Mouse (Mus musculus) activated CD4-positive, CD25-positive, alpha-beta regulatory T cell (primary cell): ENCODE results near the gene Ino80b. TPM values are rescaled to one million over a fixed set of nuclear protein-coding genes. Genes with fewer than 3 reads are reported as not detected.

Experiments used
- polyA plus RNA-seq, 2 experiments: library from polyadenylated mRNA; unstranded; fragments of 100-300 nt; shearing (Covaris generic); gene quantifications; one replicate each; pipeline ENCODE4 v1.2.1; 2017

Gene Ino80b
- polyA plus RNA-seq: 10 to 100 TPM; 38.5 to 41.6 TPM

DNA sequence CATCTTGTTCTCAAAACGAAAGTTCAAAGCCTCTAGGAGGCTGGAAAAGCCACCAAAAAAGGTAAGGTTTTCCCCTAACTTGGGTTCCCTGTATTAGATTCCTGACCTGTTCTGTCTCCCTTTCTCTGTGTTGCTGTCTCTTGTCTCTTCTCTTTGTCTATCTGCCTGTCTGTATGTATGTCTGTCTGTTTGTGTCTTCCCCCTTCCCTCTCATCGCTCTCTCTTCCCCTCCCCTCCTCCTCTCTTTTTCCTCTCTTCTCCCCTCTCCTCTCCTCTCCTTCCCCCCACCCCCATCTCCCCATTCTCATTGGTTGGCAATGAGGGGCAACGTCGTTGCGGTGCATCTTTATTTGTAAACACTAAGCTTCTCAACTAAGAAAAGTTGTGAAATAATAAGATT is at the start of gene Ino80b:
TSS of gene Ino80b (minus strand) at position 101 of the 400 bp plus-strand sequence.

DNA sequence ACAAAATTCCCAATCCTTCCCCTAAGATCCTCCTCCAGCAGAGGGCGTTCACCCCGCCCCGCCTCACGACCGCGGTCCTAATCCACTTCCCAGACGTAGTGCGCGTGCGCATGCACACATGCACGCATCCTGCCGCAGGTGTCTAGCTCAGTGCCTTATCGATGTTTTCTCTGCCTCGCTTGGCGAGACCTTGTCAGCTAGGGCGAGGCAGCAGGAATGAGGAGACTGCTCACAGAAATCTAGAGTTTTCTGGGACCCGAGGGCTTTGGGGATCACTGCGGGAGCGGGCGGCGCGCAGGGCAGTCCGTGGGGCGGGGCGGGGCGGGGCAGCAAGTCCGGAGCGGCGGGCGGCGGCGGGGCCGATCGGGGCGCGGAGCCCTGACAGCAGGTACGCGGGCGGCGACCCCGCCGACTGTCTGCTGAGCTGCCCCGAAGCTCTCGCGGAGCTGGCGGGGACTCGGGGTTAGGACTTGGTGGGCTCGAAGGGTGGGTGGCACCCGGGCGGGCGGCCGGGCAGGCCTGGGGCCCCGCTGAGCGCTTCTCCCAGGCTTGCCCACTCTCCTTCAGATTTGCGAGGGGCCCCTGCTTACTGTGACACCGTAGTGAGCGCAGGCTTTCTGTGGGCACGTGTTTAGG is 40.5 kb upstream of the Ino80b start, which contains the start of gene Dctn1:
TSS of gene Dctn1 (plus strand) at position 314 of the 636 bp plus-strand sequence.

DNA sequence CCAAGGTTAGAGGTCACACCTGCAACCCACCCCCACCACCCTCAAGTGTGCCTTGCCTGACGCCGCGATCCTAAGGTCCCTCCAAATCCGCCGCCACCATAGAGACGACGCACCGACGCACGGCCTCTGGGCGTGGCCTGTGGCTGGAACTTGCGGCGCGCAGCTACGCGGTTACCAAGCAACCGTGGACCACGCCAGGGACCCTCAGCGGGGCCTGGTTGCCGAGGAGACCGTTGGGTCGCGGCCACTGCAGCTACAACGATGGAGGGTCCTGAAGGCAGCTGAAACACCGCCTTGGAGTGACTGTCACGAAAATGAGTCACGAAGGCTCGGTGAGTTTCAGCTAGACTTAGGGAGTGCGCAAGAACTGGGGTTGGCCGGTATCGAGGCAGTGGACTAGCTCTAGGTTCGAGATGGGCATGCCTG is 31.0 kb upstream of the Ino80b start, which contains the start of the genes Wdr54 and 1700003E16Rik:
TSS of gene Wdr54 (minus strand) at position 139 of the 426 bp plus-strand sequence.
TSS of gene 1700003E16Rik (plus strand) at position 146 of the 426 bp plus-strand sequence.

DNA sequence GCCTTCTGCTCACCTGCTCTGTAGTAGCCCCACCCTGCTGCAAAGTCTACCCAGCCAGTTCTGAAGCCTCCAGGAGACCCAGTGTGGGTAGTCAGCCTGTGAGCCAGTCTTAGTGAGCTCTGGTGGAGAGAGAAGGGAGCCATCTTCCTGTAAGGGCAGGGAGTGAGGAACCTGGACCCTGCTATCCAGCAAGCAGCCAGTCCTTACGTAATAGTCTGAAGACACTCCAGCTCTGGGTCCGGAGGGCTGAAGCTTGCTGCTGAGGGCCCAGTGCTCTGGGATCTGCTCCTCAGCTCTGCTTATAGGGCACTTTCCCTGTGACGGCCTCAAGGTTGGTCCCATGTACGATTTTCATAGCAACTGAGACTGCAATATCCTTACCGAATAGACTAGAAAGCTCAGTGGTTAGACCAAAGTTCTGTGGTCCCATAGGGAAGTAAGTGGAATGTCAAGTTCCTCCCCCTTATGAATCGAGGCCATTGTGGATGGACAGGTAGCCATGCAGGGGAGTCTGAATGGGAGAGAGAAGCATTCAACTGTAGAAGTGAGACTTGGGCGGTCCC is 9.8 kb upstream of the Ino80b start, which contains the start of gene Rtkn:
TSS of gene Rtkn (plus strand) at position 513 of the 563 bp plus-strand sequence.

DNA sequence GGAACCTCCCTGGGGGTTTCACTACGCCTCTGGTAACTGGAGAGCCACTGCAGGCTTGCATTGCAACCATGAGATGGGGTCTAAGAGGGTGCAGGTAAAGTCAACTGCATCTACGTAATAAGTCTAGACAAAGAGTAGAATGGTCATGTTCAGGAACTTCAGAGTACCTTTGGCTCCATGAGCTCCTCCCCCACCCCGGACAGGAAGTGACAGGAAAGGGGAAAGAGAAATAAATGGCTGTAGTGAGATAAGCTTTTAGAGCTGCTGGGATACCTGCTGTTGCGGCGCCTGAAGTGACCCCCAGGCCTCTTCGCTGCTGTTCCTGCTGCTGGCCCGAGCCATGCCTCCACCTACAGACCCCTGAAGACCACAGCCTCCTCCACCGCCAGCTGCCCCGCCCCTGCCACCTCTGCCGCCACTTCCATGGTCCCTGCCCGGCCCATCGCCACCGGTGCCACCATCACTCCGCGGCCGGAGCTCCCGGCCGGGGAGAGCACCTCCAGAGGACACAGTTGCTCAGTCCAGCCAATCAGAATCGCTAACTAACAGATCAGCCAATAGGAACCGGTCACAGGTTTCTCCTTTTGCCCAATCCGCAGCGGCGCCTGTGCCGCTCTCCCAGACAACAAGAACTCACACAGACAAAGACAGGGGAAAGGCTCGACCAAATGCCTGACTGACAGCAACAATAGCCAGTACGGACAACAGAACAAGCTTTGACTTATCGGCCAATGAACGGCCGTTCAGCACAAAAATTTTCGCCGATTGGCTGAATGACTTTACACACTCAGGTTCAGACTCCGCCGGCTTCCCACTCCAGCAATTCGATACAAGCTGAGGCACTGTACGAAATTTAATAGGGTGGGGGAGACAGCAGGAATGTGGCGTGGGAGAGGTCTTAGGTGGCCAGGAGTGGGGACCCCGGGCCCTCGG is 4.0 kb downstream of the Ino80b start, which contains the start of gene Wbp1:
TSS of gene Wbp1 (minus strand) at position 630 of the 933 bp plus-strand sequence.

DNA sequence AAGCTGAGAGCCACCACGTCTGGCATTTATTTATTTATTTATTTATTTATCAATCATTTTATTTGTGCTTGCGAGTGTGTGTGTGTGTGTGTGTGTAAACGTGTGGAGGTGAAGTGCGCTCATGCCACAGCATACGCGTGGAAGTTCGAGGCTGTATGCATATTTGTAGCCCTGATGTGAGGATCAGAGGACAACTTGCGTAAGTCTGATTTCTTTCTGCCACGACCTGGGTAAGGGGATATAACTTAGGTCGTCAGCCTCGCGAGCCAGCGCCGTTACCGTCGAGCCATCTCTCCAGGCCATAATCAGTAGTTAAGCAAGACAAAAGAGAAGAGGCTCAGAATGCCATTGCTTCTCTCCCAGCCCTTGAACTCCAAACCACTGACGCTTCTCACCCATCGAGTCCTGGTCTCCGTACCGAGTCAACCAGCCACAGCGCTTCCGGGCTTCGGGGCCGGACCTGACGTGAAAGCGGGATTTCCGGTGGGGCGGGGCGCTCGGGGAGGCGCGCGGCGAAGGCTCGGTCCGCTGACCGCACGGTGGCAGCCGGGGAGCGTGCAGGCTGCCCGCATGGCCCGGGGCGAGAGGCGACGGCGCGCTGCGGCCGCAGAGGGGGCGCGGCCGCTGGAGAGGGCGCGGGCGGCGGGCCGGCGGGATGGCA is 10.1 kb downstream of the Ino80b start, which contains the start of gene Mogs:
TSS of gene Mogs (plus strand) at position 486 of the 661 bp plus-strand sequence.

DNA sequence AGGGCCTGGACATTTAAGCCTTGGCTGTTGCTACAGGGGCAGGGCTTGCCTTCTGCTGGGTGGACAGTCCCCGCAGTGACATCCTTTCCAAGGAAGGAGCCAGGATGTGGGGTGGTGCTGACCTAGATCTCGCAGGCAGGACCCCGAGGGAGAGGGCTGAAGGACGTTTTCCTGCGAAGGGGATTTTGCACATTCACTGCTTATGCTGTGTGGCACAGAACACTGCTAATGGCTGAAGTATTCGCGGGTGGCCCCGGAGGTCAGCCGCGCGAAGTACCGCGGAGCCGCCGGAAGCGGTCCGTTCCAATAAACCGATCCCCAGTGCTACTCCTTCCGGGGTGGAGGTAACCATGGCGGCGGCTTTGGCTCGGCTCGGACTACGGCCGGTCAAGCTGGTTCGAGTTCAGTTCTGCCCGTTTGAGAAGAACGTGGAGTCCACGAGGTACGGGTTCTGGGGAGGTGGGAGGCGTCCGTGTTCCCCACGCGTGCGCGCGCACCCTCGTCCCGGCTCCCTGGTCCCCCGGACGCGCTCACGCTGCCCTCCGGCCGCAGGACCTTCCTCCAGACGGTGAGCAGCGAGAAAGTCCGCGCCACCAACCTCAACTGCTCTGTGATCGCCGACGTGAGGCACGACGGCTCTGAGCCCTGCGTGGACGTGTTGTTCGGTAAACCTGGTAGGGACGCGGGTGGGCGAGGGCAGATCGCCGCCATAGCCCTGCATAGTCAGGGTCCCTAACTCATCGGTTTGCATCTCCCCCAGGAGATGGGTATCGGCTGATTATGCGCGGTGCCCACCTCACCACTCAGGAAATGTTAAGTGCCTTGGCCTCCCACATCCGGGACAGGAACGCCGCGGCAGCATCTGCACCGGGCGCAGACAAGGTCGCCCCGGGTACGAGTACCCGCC is 16.2 kb downstream of the Ino80b start, which contains the start of gene Mrpl53:
TSS of gene Mrpl53 (plus strand) at position 279 of the 907 bp plus-strand sequence.

DNA sequence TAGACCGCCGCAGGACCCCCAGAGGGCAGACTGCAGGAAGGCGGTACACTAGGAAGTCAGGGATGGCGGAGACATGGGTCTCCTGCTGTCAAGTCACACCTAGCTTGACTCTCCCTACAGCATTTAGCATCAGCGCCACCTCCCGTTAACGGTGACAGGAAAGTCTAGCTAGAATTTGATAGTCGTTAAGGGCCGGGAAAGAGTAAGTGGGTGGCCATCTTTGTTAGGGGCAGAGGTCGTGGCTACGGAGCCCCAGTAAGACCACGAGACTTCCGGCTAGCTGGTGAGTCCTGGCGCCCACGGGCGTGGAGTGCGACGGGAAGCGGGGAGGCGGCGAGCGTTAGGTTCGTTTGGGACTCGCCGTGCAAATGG is 23.9 kb downstream of the Ino80b start, which contains the start of the genes Ccdc142 and Gm42688:
TSS of gene Ccdc142 (plus strand) at position 286 of the 372 bp plus-strand sequence.
TSS of gene Gm42688 (plus strand) at position 302 of the 372 bp plus-strand sequence.

DNA sequence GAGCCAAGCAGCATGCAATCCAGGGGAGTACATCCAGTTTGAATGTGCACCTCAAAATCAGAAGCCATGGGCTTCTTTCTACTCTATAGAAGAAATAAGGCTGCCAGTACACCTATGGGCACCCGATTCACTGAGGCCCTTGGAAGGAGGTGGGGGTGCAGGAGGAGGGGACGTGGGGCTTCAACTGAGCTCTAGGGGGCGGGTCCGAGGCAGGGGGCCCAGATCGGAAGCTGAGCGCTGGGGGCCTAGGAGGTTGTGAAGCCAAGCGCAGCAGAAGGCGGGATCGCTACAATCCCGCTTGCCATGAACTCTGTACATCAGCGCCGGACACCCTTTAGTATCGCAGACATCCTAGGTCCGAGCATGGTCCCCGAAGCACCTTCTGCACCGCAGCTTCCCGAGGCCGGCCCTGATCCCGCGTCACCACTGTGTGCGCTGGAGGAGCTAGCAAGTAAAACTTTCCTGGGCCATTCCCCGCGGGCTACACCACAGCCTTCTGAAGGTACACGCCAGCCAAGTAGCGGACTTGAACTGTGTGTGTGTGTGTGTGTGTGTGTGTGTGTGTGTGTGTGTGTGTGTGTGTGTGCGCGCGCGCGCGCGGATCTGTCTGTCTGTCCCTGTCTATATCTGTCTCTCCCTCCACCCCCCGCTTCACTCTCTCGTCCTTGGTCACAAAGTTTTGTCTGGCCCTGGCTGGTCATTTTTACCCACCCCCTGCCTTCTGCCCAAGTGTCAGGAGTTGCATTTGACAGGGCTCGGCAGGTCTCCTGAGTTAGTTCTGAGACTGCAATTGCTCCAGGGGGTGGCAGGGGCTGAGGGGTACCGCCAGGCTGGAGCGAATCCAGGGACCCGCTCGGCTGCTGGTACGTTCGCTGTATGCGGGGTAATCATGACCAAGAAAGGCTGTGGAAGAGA is 38.9 kb downstream of the Ino80b start, which contains the start of gene Lbx2:
TSS of gene Lbx2 (plus strand) at position 247 of the 915 bp plus-strand sequence.

DNA sequence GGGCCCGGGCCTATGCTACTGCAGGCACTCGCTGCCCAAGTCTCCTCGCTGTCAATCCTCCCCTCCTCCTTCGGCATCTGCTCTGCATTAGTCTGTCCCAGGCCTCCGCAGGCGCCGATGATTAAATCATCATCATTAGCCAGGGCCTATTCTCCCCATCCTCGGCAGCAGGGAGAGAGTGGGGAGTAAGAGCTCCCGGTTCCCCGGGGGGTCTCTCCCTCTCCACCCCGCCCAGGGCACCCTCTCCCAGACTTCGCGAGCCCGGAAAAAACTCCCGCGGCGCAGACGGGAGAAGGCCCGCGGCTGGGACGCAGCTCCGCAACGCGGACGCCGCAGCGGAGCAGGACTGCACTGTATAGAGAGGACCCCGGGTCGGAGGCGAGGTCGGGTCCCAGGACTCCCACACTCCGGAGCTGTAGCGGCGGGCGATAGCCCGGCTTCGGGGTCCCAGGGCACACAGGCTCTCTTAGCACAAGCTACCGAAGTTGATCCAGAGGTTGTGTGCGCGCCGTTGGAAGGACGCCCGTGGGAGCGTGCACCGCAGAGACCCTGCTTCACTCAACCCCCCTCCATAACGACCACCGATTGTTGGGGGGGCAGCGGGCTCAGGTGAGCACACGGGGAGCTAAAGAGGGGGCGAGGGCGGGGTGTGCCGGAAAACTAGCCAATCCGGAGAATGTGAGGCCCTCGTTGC is 47.5 kb downstream of the Ino80b start, which contains the start of gene Pcgf1:
TSS of gene Pcgf1 (plus strand) at position 240 of the 694 bp plus-strand sequence.

Other genes starting within 250 kb of the Ino80b start
- 10 to 100 TPM in 1 of 2 experiments, 1 to 10 TPM in 1; 7.2 to 10.4 TPM for gene Sema4f, start 185.7 kb downstream of the Ino80b start, polyA plus RNA-seq
- gene M1ap, start 178.5 kb downstream of the Ino80b start, polyA plus RNA-seq: under 1 TPM; 0.20 to 0.56 TPM
- 10 to 100 TPM; 32.4 to 50.7 TPM for gene Dok1, start 92.0 kb downstream of the Ino80b start, polyA plus RNA-seq
- under 1 TPM; 0.33 to 0.43 TPM for gene Loxl3, start 91.3 kb downstream of the Ino80b start, polyA plus RNA-seq
- gene Aup1, start 70.9 kb downstream of the Ino80b start, polyA plus RNA-seq: 100 to 1,000 TPM; 423 to 439 TPM
- gene Htra2, start 70.2 kb downstream of the Ino80b start, polyA plus RNA-seq: 10 to 100 TPM; 41.1 to 48.9 TPM
- gene Dqx1, start 67.6 kb downstream of the Ino80b start, polyA plus RNA-seq: 1 to 10 TPM in 1 of 2 experiments, under 1 TPM in 1; 0.52 to 2.8 TPM
- gene Tlx2, start 55.1 kb downstream of the Ino80b start, polyA plus RNA-seq: under 1 TPM in 1 of 2 experiments, not detected in 1; 0.11 TPM
- gene Pcgf1, start 47.6 kb downstream of the Ino80b start, polyA plus RNA-seq: 10 to 100 TPM; 34.0 to 46.7 TPM
- gene Lbx2, start 39.1 kb downstream of the Ino80b start, polyA plus RNA-seq: under 1 TPM; 0.22 to 0.33 TPM
- gene Ccdc142, start 23.8 kb downstream of the Ino80b start, polyA plus RNA-seq: 1 to 10 TPM; 3.9 to 7.1 TPM
- gene Gm42688, start 23.8 kb downstream of the Ino80b start, polyA plus RNA-seq: 1 to 10 TPM; 6.6 to 8.2 TPM
- 10 to 100 TPM; 51.7 to 65.2 TPM for gene Mrpl53, start 16.4 kb downstream of the Ino80b start, polyA plus RNA-seq
- gene Mogs, start 9.9 kb downstream of the Ino80b start, polyA plus RNA-seq: 10 to 100 TPM; 86.0 to 98.4 TPM
- 10 to 100 TPM; 63.4 to 63.9 TPM for gene Wbp1, start 3.9 kb downstream of the Ino80b start, polyA plus RNA-seq
- gene Rtkn, start 10.0 kb upstream of the Ino80b start, polyA plus RNA-seq: under 1 TPM; 0.26 to 0.30 TPM
- gene Wdr54, start 31.0 kb upstream of the Ino80b start, polyA plus RNA-seq: under 1 TPM; 0.38 to 0.82 TPM
- gene 1700003E16Rik, start 31.0 kb upstream of the Ino80b start, polyA plus RNA-seq: not detected
- gene Dctn1, start 40.5 kb upstream of the Ino80b start, polyA plus RNA-seq: 10 to 100 TPM; 43.0 to 63.2 TPM
- under 1 TPM; 0.06 to 0.57 TPM for gene Slc4a5, start 94.4 kb upstream of the Ino80b start, polyA plus RNA-seq
- 10 to 100 TPM; 79.7 to 84.7 TPM for gene Mthfd2, start 200.5 kb upstream of the Ino80b start, polyA plus RNA-seq
- 100 to 1,000 TPM; 129 to 176 TPM for gene Mob1a, start 200.6 kb upstream of the Ino80b start, polyA plus RNA-seq
- gene Bola3, start 223.7 kb upstream of the Ino80b start, polyA plus RNA-seq: 100 to 1,000 TPM in 1 of 2 experiments, 10 to 100 TPM in 1; 97.1 to 103 TPM